Mouse (Mus musculus) forebrain, embryonic 13.5 days (tissue): Measurements from ENCODE around the gene Clip2. TPM values are rescaled to one million over a fixed set of nuclear protein-coding genes. Genes with fewer than 3 reads are reported as not detected.

Experiments
- ATAC-seq: fragments of 200-750 bp; cut with Nextera tagmentation; 2 replicates; pipeline ENCODE4 v1.8.0; 2017
- H3K27ac ChIP-seq: fragments of 300-500 bp; sonication (generic); 2 replicates; pipeline ENCODE4 v1.5.1; 2015; ENCODE audit warnings: inconsistent platforms, mild to moderate bottlenecking, moderate library complexity
- H3K27me3 ChIP-seq: fragments of 300-500 bp; sonication (generic); 2 replicates; pipeline ENCODE4 v1.6.1; 2015; ENCODE audit warnings: mild to moderate bottlenecking, inconsistent platforms
- H3K36me3 ChIP-seq: fragments of 300-500 bp; sonication (generic); 2 replicates; pipeline ENCODE4 v1.6.1; 2015; ENCODE audit warnings: mild to moderate bottlenecking, inconsistent platforms; ENCODE audit not compliant: poor library complexity, severe bottlenecking
- H3K4me1 ChIP-seq: fragments of 300-500 bp; sonication (generic); 2 replicates; pipeline ENCODE4 v1.6.1; 2015; ENCODE audit warnings: inconsistent platforms
- H3K4me2 ChIP-seq: fragments of 300-500 bp; sonication (generic); 2 replicates; pipeline ENCODE4 v1.6.1; 2015; ENCODE audit warnings: inconsistent platforms, mild to moderate bottlenecking, moderate library complexity
- H3K4me3 ChIP-seq: fragments of 300-500 bp; sonication (generic); 2 replicates; pipeline ENCODE4 v1.5.1; 2015; ENCODE audit warnings: mild to moderate bottlenecking, inconsistent platforms
- H3K9ac ChIP-seq: fragments of 300-500 bp; sonication (generic); 2 replicates; pipeline ENCODE4 v1.6.1; 2015; ENCODE audit warnings: mild to moderate bottlenecking, inconsistent platforms
- H3K9me3 ChIP-seq: fragments of 300-500 bp; sonication (generic); replicated peaks from 2 replicates; pipeline ENCODE4 v1.6.1; 2016; ENCODE audit warnings: inconsistent platforms
- WGBS: fragments of 180-500 bp; shearing (Covaris S2); methylation state at CpG from one replicate; pipeline ENCODE4 v1.1.7; 2015; 5-methylcytosine and 5-hydroxymethylcytosine counted together
- polyA plus RNA-seq: library from polyadenylated mRNA; unstranded; fragments of >200 nt; fragmentation: Nextera tagmentation; extraction: Ambion mirVana; gene quantifications from 2 replicates; pipeline ENCODE4 v1.2.1, GENCODE M21; 2015

Clip2 gene
- polyA plus RNA-seq, 1 experiment from 2014 or later = 9.4 TPM

- WGBS = 58% methylated on average over 11 of the region's 11 CpGs
- ATAC-seq = peak; percentile 74
- Histone ChIP-seq H3K27me3 (no peaks in the 10 kb centered on the region), H3K36me3 (peaks cover 89% of the 10 kb centered on the region), H3K9ac (no peak overlapping the region), H3K4me3 (no peak overlapping the region), H3K9me3 (no peaks in the 10 kb centered on the region), H3K4me2 (no peak overlapping the region), H3K4me1 (no peaks in the 10 kb centered on the region), H3K27ac (no peak overlapping the region)
Measured at GRCm38 (mm10) chr5:134494142-134494541, 58.1 kb downstream of the Clip2 start.

- Histone ChIP-seq H3K4me1 (no peaks in the 10 kb centered on the region), H3K9me3 (no peaks in the 10 kb centered on the region), H3K4me3 (no peak overlapping the region), H3K9ac (no peak overlapping the region), H3K4me2 (no peak overlapping the region), H3K36me3 (peaks cover 84% of the 10 kb centered on the region), H3K27ac (no peak overlapping the region), H3K27me3 (no peaks in the 10 kb centered on the region)
- ATAC-seq = no peak
- WGBS = 95% methylated on average over 4 of the region's 4 CpGs
Measured at GRCm38 (mm10) chr5:134492956-134493355, 59.3 kb downstream of the Clip2 start.

GRCm38 (mm10) chr5:134491712-134492417, 60.4 kb downstream of the Clip2 start:
- Histone ChIP-seq H3K27me3 (no peaks in the 10 kb centered on the region), H3K27ac (no peak overlapping the region; the same call in 1 of the 2 replicates), H3K9ac (no peak overlapping the region), H3K4me2 (no peak overlapping the region), H3K36me3 (peaks cover 73% of the 10 kb centered on the region), H3K9me3 (no peaks in the 10 kb centered on the region), H3K4me1 (no peaks in the 10 kb centered on the region), H3K4me3 (no peak overlapping the region)
- peak; percentile 40 for ATAC-seq
- 23% methylated on average over 18 of the region's 18 CpGs for WGBS

GRCm38 (mm10) chr5:134491206-134491605, 61.0 kb downstream of the Clip2 start:
- ATAC-seq = no peak
- Histone ChIP-seq H3K9me3 (no peaks in the 10 kb centered on the region), H3K36me3 (peaks cover 66% of the 10 kb centered on the region), H3K27me3 (no peaks in the 10 kb centered on the region), H3K27ac (no peak overlapping the region), H3K9ac (0 out of 2 replicates have a peak overlapping the region, but pooled peaks have one; percentile 5), H3K4me1 (no peaks in the 10 kb centered on the region), H3K4me3 (no peak overlapping the region), H3K4me2 (no peak overlapping the region)
- WGBS = 89% methylated on average over 2 of the region's 2 CpGs

GRCm38 (mm10) chr5:134490465-134490864, 61.8 kb downstream of the Clip2 start:
- Histone ChIP-seq H3K27ac (no peak overlapping the region), H3K9me3 (no peaks in the 10 kb centered on the region), H3K4me1 (no peaks in the 10 kb centered on the region), H3K9ac (no peak overlapping the region), H3K4me3 (no peak overlapping the region), H3K27me3 (no peaks in the 10 kb centered on the region), H3K4me2 (no peak overlapping the region), H3K36me3 (peaks cover 59% of the 10 kb centered on the region)
- ATAC-seq = no peak
- WGBS = 87% methylated on average over 12 of the region's 12 CpGs

- no peaks in the 10 kb centered on the region for H3K9me3 ChIP-seq
- WGBS = 23% methylated on average over 9 of the region's 9 CpGs
- no peak for ATAC-seq
- no peak overlapping the region for H3K4me2 ChIP-seq
- H3K4me3 ChIP-seq = no peak overlapping the region
- no peaks in the 10 kb centered on the region for H3K4me1 ChIP-seq
- H3K9ac ChIP-seq = no peak overlapping the region
- peaks cover 53% of the 10 kb centered on the region for H3K36me3 ChIP-seq
- no peaks in the 10 kb centered on the region for H3K27me3 ChIP-seq
- H3K27ac ChIP-seq = no peak overlapping the region
Measured at GRCm38 (mm10) chr5:134489583-134489982, 62.7 kb downstream of the Clip2 start.

- Histone ChIP-seq H3K4me1 (no peaks in the 10 kb centered on the region), H3K9me3 (no peaks in the 10 kb centered on the region), H3K4me3 (no peak overlapping the region), H3K36me3 (peaks cover 47% of the 10 kb centered on the region), H3K9ac (no peak overlapping the region), H3K27ac (no peak overlapping the region), H3K27me3 (no peaks in the 10 kb centered on the region), H3K4me2 (no peak overlapping the region)
- WGBS = 95% methylated on average over 4 of the region's 4 CpGs
- no peak for ATAC-seq
Measured at GRCm38 (mm10) chr5:134488596-134488995, 63.6 kb downstream of the Clip2 start.

- ATAC-seq = no peak
- no peaks in the 10 kb centered on the region for H3K4me1 ChIP-seq
- no peaks in the 10 kb centered on the region for H3K27me3 ChIP-seq
- 84% methylated on average over 10 of the region's 10 CpGs for WGBS
- H3K9me3 ChIP-seq = no peaks in the 10 kb centered on the region
- no peak overlapping the region for H3K4me3 ChIP-seq
- H3K36me3 ChIP-seq = peaks cover 41% of the 10 kb centered on the region
- H3K9ac ChIP-seq = no peak overlapping the region
- no peak overlapping the region for H3K27ac ChIP-seq
- H3K4me2 ChIP-seq = no peak overlapping the region
Measured at GRCm38 (mm10) chr5:134488042-134488441, 64.2 kb downstream of the Clip2 start.

- ATAC-seq = peak; percentile 70
- no peak overlapping the region for H3K9ac ChIP-seq
- no peaks in the 10 kb centered on the region for H3K9me3 ChIP-seq
- H3K4me3 ChIP-seq = no peak overlapping the region
- H3K36me3 ChIP-seq = peaks cover 26% of the 10 kb centered on the region
- WGBS = 58% methylated on average over 13 of the region's 13 CpGs
- H3K4me1 ChIP-seq = no peaks in the 10 kb centered on the region
- H3K4me2 ChIP-seq = no peak overlapping the region
- no peak overlapping the region for H3K27ac ChIP-seq
- no peaks in the 10 kb centered on the region for H3K27me3 ChIP-seq
Measured at GRCm38 (mm10) chr5:134485900-134486665, 66.2 kb downstream of the Clip2 start.

GRCm38 (mm10) chr5:134485183-134485730, 67.0 kb downstream of the Clip2 start:
- H3K4me3 ChIP-seq = no peak overlapping the region
- no peaks in the 10 kb centered on the region for H3K27me3 ChIP-seq
- H3K9ac ChIP-seq = no peak overlapping the region
- ATAC-seq = no peak
- no peaks in the 10 kb centered on the region for H3K9me3 ChIP-seq
- H3K36me3 ChIP-seq = peaks cover 18% of the 10 kb centered on the region
- no peak overlapping the region for H3K27ac ChIP-seq
- no peaks in the 10 kb centered on the region for H3K4me1 ChIP-seq
- 77% methylated on average over 7 of the region's 7 CpGs for WGBS
- H3K4me2 ChIP-seq = no peak overlapping the region

GRCm38 (mm10) chr5:134483291-134483690, 68.9 kb downstream of the Clip2 start:
- no peak for ATAC-seq
- H3K4me2 ChIP-seq = no peak overlapping the region
- 86% methylated on average over 1 of the region's 1 CpGs for WGBS

GRCm38 (mm10) chr5:134482331-134482730, 69.9 kb downstream of the Clip2 start:
- H3K36me3 ChIP-seq = no peaks in the 10 kb centered on the region
- no peak overlapping the region for H3K4me3 ChIP-seq
- no peak overlapping the region for H3K27ac ChIP-seq
- H3K9ac ChIP-seq = no peak overlapping the region
- no peaks in the 10 kb centered on the region for H3K4me1 ChIP-seq
- no peaks in the 10 kb centered on the region for H3K9me3 ChIP-seq
- no peaks in the 10 kb centered on the region for H3K27me3 ChIP-seq
- WGBS = 56% methylated on average over 11 of the region's 11 CpGs
- ATAC-seq = no peak
- no peak overlapping the region for H3K4me2 ChIP-seq

More at GRCm38 (mm10) chr5:134483291-134483690, 68.9 kb downstream of the Clip2 start:
- Histone ChIP-seq H3K9ac (no peak overlapping the region), H3K36me3 (no peaks in the 10 kb centered on the region), H3K4me3 (no peak overlapping the region), H3K4me1 (no peaks in the 10 kb centered on the region), H3K9me3 (no peaks in the 10 kb centered on the region), H3K27me3 (no peaks in the 10 kb centered on the region), H3K27ac (no peak overlapping the region)
